Mouse (Mus musculus) lung, adult 2 months (tissue): ENCODE results near the gene Macf1. TPM values are rescaled to one million over a fixed set of nuclear protein-coding genes. Genes with fewer than 3 reads are reported as not detected.

Experiments used
- DNase-seq: peaks from one replicate; pipeline ENCODE4 v3.0.0; 2022
- H3K4me1 ChIP-seq: fragments of 200-500 bp; 2 replicates; pipeline ENCODE4 v1.6.1; 2011; ENCODE audit warnings: low read length; ENCODE audit not compliant: control insufficient read depth, insufficient read depth
- H3K4me3 ChIP-seq: fragments of 200-500 bp; replicated peaks from 2 replicates; pipeline ENCODE3; 2011; ENCODE audit warnings: low read depth, mild to moderate bottlenecking, control low read depth, low read length; ENCODE audit errors: extremely low read depth
- CTCF ChIP-seq: fragments of 200-500 bp; IDR thresholded peaks from 2 replicates; pipeline ENCODE4 v1.5.1; 2011; ENCODE audit warnings: mild to moderate bottlenecking, low read length, control low read depth; ENCODE audit not compliant: insufficient read depth
- POLR2A ChIP-seq: fragments of 200-500 bp; IDR thresholded peaks from 2 replicates; pipeline ENCODE4 v1.6.1; 2011; ENCODE audit warnings: low read depth, mild to moderate bottlenecking, control low read depth, low read length, borderline replicate concordance; ENCODE audit errors: extremely low read depth
- WGBS: fragments of 180-500 bp; shearing (Covaris S2); methylation state at CpG from one replicate; pipeline ENCODE4 v1.1.7; 2018; 5-methylcytosine and 5-hydroxymethylcytosine counted together
- polyA plus RNA-seq: library from polyadenylated mRNA; depleted of rRNA; stranded (reverse); fragments of >200 nt; gene quantifications from 2 replicates; pipeline ENCODE4 v1.2.3, GENCODE M21; 2012

Gene Macf1
- polyA plus RNA-seq, 1 experiment, result 249 TPM

DNA sequence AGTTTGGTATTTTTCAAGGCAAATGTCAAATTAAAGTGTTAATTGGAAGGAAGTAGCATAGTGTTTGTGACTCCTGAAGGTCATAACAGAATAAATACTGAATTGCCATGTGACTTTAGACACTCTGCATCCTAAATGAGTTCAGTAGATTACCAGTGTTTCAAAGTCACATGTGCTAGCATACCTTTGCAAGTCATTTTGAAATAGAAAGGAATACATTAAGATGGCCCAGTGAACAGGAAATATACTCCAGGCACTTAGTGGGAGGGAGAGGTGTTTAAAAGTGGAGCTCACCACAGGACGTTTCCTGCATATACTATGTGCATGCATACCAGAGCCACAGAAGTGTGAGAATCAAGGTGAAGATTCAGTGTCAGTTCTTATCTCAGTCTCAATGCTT lies 174.0 kb downstream of the Macf1 start:
- TF ChIP-seq CTCF (no peak), POLR2A (no peak)
- 47% methylated on average over 1 of the region's 1 CpGs for WGBS
- no peaks in the 10 kb centered on the region for H3K4me1 ChIP-seq
- no peak for DNase-seq
- no peak overlapping the region for H3K4me3 ChIP-seq

DNA sequence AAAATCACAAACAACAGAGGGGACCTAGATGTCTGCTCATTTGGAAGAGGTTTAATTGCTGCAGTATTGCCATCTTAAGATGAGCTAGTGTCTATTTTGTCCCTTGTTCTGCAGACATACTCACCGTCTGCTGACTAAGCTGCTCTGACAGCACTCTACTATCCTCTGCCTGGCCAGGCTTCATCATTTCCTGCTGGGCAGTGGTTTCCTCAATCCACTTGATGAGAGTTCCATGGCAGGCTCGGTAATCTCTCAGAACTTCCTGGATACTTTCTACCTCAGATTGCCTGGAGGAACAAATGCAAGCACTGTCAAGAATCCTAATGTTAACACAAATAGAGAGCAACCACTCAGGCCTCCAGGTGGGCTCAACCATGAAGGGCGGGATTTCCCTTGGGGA lies 195.1 kb downstream of the Macf1 start:
- 58% methylated on average over 3 of the region's 3 CpGs for WGBS
- Histone ChIP-seq H3K4me3 (no peak overlapping the region), H3K4me1 (no peaks in the 10 kb centered on the region)
- TF ChIP-seq POLR2A (no peak), CTCF (no peak)
- no peak for DNase-seq

GRCm38 (mm10) chr4:123479991-123480390 lies 204.2 kb downstream of the Macf1 start:
- Histone ChIP-seq H3K4me3 (no peak overlapping the region), H3K4me1 (no peaks in the 10 kb centered on the region)
- TF ChIP-seq POLR2A (no peak), CTCF (no peak)
- DNase-seq, result no peak
- 76% methylated on average over 4 of the region's 4 CpGs for WGBS

DNA sequence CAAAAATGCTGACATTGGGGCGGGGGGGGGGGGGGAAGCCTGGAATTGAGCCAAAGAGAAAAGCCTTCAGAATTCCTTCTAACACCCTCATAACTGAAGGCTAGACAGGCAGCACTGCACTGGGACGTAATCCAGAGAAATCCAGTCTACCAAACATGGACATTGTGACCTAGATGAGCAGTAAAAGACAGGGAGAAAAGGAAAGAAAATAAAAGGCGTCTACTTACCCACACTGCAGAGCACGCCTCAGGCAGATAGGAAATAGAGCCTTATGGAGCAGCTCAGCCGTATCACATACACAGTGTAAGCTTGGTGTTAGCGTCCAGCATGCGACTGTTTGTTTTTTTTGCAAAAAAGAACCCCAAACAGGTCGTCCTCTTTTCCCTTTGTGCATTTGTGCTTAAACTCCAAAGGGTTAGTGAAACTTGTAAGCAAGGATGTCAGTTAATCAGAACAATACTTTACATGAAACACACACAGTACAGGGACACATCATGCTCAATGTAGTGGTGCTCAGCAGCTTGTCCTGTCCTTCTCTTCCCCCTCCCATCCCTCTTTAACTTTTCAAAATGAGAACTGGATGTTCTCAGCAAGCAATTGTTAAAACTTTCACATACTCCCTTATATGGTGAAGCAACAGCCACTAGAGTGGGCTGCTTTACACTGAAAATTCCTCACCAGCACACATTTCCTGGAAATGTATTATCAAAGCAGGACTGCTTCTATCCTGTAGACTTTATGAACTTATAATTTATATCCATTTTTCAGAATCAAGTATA lies 205.3 kb downstream of the Macf1 start:
- WGBS, result 64% methylated on average over 8 of the region's 8 CpGs
- no peak for DNase-seq

DNA sequence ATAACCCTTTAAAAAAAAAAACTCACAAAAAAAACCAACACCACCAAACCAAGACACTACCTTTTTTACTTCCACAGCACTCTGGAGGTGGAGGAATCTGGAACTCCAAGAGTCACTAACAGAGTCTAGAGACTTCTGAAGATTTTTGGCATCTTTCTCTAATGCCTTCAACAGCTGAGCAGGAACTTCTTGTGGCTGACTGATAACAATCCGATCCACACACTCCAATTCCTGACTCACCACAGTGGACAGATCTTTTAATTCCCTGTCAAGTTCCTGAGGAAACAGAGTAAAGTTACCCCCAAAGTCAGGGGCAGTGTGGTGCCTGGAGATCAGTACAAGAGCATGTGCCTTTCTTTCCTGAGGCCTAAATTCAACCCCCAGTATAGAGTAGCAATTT lies 218.4 kb downstream of the Macf1 start:
- no peaks in the 10 kb centered on the region for H3K4me1 ChIP-seq
- no peak overlapping the region for H3K4me3 ChIP-seq
- DNase-seq, result no peak
- TF ChIP-seq POLR2A (no peak), CTCF (no peak)
- 30% methylated on average over 1 of the region's 1 CpGs for WGBS

More for the DNA sequence above, 205.3 kb downstream of the Macf1 start:
- Histone ChIP-seq H3K4me3 (no peak overlapping the region), H3K4me1 (no peaks in the 10 kb centered on the region)
- TF ChIP-seq CTCF (no peak), POLR2A (no peak)

GRCm38 (mm10) chr4:123460595-123461272 lies 223.4 kb downstream of the Macf1 start:
- Histone ChIP-seq H3K4me3 (no peak overlapping the region), H3K4me1 (no peaks in the 10 kb centered on the region)
- no peak for DNase-seq
- TF ChIP-seq POLR2A, result no peak
- TF ChIP-seq CTCF, result no peak
- WGBS, result 77% methylated on average over 8 of the region's 8 CpGs

DNA sequence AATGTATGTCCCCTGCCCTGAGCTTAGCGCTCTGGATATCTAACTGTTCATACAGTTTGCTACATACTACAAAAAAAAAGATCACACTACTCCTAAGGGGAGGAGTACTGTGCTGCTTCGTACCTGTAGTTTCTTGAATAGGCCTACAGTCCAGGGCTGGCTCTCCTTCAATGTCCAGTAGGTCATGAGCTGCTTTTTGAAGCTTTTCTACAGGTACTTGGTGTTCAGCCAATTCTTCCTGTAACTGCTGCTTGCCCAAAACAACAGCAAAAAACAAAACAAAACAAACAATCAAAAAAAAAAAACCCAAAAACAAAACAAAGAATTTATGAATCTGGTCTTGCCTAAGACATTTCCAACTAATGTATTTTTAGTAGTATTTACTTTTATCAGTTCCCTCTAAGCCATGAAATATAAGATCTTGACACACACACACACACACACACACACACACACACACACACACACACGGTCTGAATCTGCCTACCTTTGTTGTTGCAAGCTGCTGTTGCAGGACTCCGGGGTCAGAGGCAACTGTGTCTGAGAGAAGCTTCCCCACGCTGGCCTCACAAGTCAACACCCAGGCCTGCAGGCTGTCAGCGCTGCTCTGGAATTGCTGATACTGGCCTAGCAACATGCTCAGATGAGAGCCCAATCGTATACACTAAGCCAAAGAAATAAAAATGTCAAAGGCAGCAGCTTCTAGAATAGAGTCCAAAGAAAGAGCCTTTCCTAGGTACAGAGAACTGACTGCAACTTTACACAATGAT lies 229.1 kb downstream of the Macf1 start:
- 65% methylated on average over 7 of the region's 7 CpGs for WGBS
- Histone ChIP-seq H3K4me1 (no peaks in the 10 kb centered on the region), H3K4me3 (no peak overlapping the region)
- no peak for DNase-seq
- TF ChIP-seq POLR2A (no peak), CTCF (no peak)

DNA sequence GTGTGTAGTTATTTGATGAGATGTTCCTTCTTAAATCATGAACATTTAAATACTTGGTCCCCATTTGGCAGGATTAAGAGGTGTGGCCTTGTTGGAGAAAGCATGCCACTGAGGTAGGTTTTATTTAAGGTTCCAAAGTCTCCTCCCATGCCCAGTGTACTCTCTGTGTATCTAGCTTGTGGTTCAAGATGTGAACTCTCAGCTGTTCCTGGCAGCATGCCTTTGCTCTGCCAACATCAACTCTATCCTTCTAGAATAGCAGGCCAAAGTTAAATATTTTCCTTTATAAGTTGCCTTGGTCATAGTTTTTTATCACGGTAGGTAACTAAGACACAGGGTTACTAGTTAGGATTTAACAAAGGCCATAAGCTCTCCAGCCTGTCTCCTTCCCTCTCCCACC lies 230.4 kb downstream of the Macf1 start:
- WGBS, result 74% methylated on average over 1 of the region's 1 CpGs
- TF ChIP-seq CTCF (no peak), POLR2A (no peak)
- Histone ChIP-seq H3K4me1 (no peaks in the 10 kb centered on the region), H3K4me3 (no peak overlapping the region)
- no peak for DNase-seq

GRCm38 (mm10) chr4:123451991-123452390 lies 232.2 kb downstream of the Macf1 start:
- TF ChIP-seq CTCF (no peak), POLR2A (no peak)
- no peak overlapping the region for H3K4me3 ChIP-seq
- 73% methylated on average over 3 of the region's 3 CpGs for WGBS
- H3K4me1 ChIP-seq, result no peaks in the 10 kb centered on the region
- DNase-seq, result no peak
